Mouse (Mus musculus) lung, embryonic 14.5 days (tissue): ENCODE results near the gene Rnaseh2c. TPM values are rescaled to one million over a fixed set of nuclear protein-coding genes. Genes with fewer than 3 reads are reported as not detected.

Source experiments
- ATAC-seq: fragments of 200-750 bp; cut with Nextera tagmentation; 2 replicates; pipeline ENCODE4 v1.8.0; 2017; ENCODE audit warnings: mild to moderate bottlenecking, moderate TSS enrichment, moderate library complexity; ENCODE audit not compliant: insufficient read depth
- DNase-seq: peaks from one replicate; pipeline ENCODE4 v3.0.0-alpha.2; 2015
- H3K27ac ChIP-seq: fragments of 300-500 bp; sonication (generic); 2 replicates; pipeline ENCODE4 v1.5.1; 2014; ENCODE audit warnings: low read depth, mild to moderate bottlenecking, moderate library complexity
- H3K27me3 ChIP-seq: fragments of 300-500 bp; sonication (generic); 2 replicates; pipeline ENCODE4 v1.6.1; 2014; ENCODE audit warnings: low read length, control low read depth; ENCODE audit not compliant: insufficient read depth
- H3K36me3 ChIP-seq: fragments of 300-500 bp; sonication (generic); 2 replicates; pipeline ENCODE4 v1.6.1; 2014; ENCODE audit warnings: control low read depth; ENCODE audit not compliant: insufficient read depth
- H3K4me1 ChIP-seq: fragments of 300-500 bp; sonication (generic); 2 replicates; pipeline ENCODE4 v1.6.1; 2014; ENCODE audit warnings: antibody characterized with exemption, control low read depth; ENCODE audit not compliant: insufficient read depth
- H3K4me2 ChIP-seq: fragments of 300-500 bp; sonication (generic); 2 replicates; pipeline ENCODE4 v1.6.1; 2014; ENCODE audit warnings: mild to moderate bottlenecking
- H3K4me3 ChIP-seq: fragments of 300-500 bp; sonication (generic); 2 replicates; pipeline ENCODE4 v1.5.1; 2014; ENCODE audit warnings: low read depth, low read length
- H3K9ac ChIP-seq: fragments of 300-500 bp; sonication (generic); 2 replicates; pipeline ENCODE4 v1.6.1; 2014
- H3K9me3 ChIP-seq: fragments of 300-500 bp; sonication (generic); 2 replicates; pipeline ENCODE4 v1.6.1; 2016; ENCODE audit warnings: low read depth, low read length, control low read depth
- CTCF ChIP-seq: IDR thresholded peaks from 2 replicates; pipeline ENCODE4 v1.5.1; 2016; ENCODE audit warnings: antibody characterized with exemption, low read depth
- WGBS: fragments of 180-500 bp; shearing (Covaris S2); extraction: QIAGEN DNeasy Blood & Tissue Kit; methylation state at CpG from one replicate; pipeline ENCODE4 v1.1.7; 2014; 5-methylcytosine and 5-hydroxymethylcytosine counted together
- polyA plus RNA-seq: library from polyadenylated mRNA; unstranded; fragments of >200 nt; fragmentation: Nextera tagmentation; extraction: Ambion mirVana; gene quantifications from 2 replicates; pipeline ENCODE4 v1.2.1, GENCODE M21; 2014

Gene Rnaseh2c
- polyA plus RNA-seq, 1 experiment from 2014 or later, result 145 TPM

DNA sequence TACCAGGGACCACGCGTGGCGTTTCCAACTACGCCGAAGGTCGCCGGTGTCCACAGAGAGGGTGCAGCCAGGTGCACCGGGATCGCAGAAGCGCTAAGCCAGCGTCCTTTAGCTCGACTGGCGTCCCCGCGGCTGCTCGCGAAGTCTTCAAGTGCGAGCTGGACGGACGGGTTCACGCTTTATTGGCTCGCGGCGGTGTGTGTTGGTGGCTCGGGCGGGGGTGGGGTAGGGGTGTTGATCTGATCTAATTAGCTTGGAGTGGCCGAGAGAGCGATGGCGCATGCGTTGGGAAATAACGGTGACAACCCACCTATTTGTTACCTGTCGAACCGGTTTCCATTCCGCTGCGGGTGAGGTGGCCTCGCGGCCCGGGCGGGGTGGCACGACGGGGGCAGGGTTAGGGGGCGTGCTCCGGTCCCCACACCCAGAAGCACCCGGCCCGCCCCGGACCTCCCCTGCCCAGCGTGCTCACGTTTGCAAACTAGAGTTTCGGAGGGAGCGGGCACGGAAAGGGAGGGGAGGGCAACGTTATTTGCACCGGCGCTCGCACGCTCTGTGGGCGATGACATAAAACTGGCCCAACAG lies 41.1 kb upstream of the Rnaseh2c start, which contains the start of gene Ovol1:
TSS of gene Ovol1 (minus strand) at position 190 of the 585 bp plus-strand sequence.
- WGBS, result under 1% methylated on average over 57 of the region's 57 CpGs
- peak; percentile 74 for ATAC-seq
- H3K27me3 ChIP-seq, result peaks cover 77% of the 10 kb centered on the region
- H3K4me3 ChIP-seq, result peak within 1 kb of the TSS; percentile 39
- H3K9me3 ChIP-seq, result no peaks in the 10 kb centered on the region
- H3K4me2 ChIP-seq, result peak within 1 kb of the TSS; percentile 69
- peaks cover 6% of the 10 kb centered on the region for H3K4me1 ChIP-seq
- no peak for TF ChIP-seq CTCF
- H3K9ac ChIP-seq, result peak within 1 kb of the TSS; percentile 33; the same call in 1 of the 2 replicates
- no peaks in the 10 kb centered on the region for H3K36me3 ChIP-seq
- H3K27ac ChIP-seq, result peak within 1 kb of the TSS; percentile 63
- peak; percentile 72 for DNase-seq

- no peaks in the 10 kb centered on the region for H3K9me3 ChIP-seq
- TF ChIP-seq CTCF, result no peak
- DNase-seq (peak; percentile 19), ATAC-seq (no peak)
- WGBS, result 14% methylated on average over 10 of the region's 10 CpGs
- peak overlapping the region; percentile 29; the same call in 1 of the 2 replicates for H3K9ac ChIP-seq
- peaks cover 6% of the 10 kb centered on the region for H3K4me1 ChIP-seq
- peaks cover 72% of the 10 kb centered on the region for H3K27me3 ChIP-seq
- no peaks in the 10 kb centered on the region for H3K36me3 ChIP-seq
- H3K4me2 ChIP-seq, result peak overlapping the region; percentile 69
- peak overlapping the region; percentile 39 for H3K4me3 ChIP-seq
- peak overlapping the region; percentile 63 for H3K27ac ChIP-seq
Measured at GRCm38 (mm10) chr19:5561252-5561790, 40.4 kb upstream of the Rnaseh2c start.

GRCm38 (mm10) chr19:5561886-5562285 lies 39.8 kb upstream of the Rnaseh2c start:
- Histone ChIP-seq H3K27ac (no peak overlapping the region), H3K4me2 (no peak overlapping the region), H3K4me1 (peaks cover 8% of the 10 kb centered on the region), H3K36me3 (no peaks in the 10 kb centered on the region), H3K9ac (no peak overlapping the region), H3K27me3 (peaks cover 66% of the 10 kb centered on the region), H3K4me3 (no peak overlapping the region), H3K9me3 (no peaks in the 10 kb centered on the region)
- DNase-seq, result no peak
- no peak for ATAC-seq
- TF ChIP-seq CTCF, result no peak
- 46% methylated on average over 3 of the region's 3 CpGs for whole genome bisulfite sequencing

DNA sequence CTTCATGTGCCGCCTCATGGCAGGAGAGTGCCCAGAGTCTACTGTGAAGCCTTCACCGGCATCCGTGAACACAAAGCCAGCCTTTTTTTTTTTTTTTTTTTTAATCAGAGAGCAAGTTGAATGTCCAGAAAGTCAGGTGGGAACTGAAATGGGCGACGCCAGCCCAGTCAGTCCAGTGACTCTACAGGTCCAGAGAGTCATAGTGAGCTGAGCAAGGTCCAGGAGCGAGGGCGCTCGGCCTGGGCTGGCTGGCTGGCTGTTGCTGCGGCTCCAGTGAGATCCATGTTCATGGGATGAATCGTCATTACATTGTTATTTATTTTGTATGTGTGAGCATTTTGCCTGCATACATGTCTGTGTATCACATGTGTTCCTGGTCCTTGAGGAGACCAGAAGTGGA lies 38.9 kb upstream of the Rnaseh2c start:
- Histone ChIP-seq H3K4me1 (peaks cover 10% of the 10 kb centered on the region), H3K36me3 (no peaks in the 10 kb centered on the region), H3K9ac (no peak overlapping the region), H3K4me3 (no peak overlapping the region), H3K9me3 (no peaks in the 10 kb centered on the region), H3K27me3 (peaks cover 59% of the 10 kb centered on the region), H3K4me2 (no peak overlapping the region), H3K27ac (no peak overlapping the region)
- DNase-seq (no peak), ATAC-seq (no peak)
- 88% methylated on average over 10 of the region's 10 CpGs for WGBS
- no peak for TF ChIP-seq CTCF

GRCm38 (mm10) chr19:5566316-5566715 lies 35.4 kb upstream of the Rnaseh2c start:
- no peak overlapping the region for H3K27ac ChIP-seq
- no peak for TF ChIP-seq CTCF
- H3K4me2 ChIP-seq, result 0 out of 2 replicates have a peak overlapping the region, but pooled peaks have one; percentile 95
- H3K27me3 ChIP-seq, result peaks cover 23% of the 10 kb centered on the region
- H3K9ac ChIP-seq, result no peak overlapping the region
- no peaks in the 10 kb centered on the region for H3K9me3 ChIP-seq
- ATAC-seq (no peak), DNase-seq (no peak)
- H3K4me1 ChIP-seq, result peaks cover 4% of the 10 kb centered on the region
- peaks cover 14% of the 10 kb centered on the region; the same call in 1 of the 2 replicates for H3K36me3 ChIP-seq
- 56% methylated on average over 5 of the region's 5 CpGs for WGBS
- no peak overlapping the region for H3K4me3 ChIP-seq

- H3K9me3 ChIP-seq, result no peaks in the 10 kb centered on the region
- peak; percentile 18 for ATAC-seq
- no peak for DNase-seq
- WGBS, result 2% methylated on average over 26 of the region's 26 CpGs
- H3K36me3 ChIP-seq, result peaks cover 14% of the 10 kb centered on the region; the same call in 1 of the 2 replicates
- H3K27ac ChIP-seq, result peak overlapping the region; percentile 89; the same call in 1 of the 2 replicates
- peaks cover 15% of the 10 kb centered on the region; the same call in 1 of the 2 replicates for H3K27me3 ChIP-seq
- peak overlapping the region; percentile 71 for H3K4me3 ChIP-seq
- H3K9ac ChIP-seq, result peak overlapping the region; percentile 68
- H3K4me2 ChIP-seq, result peak overlapping the region; percentile 95
- H3K4me1 ChIP-seq, result peaks cover 4% of the 10 kb centered on the region
- no peak for TF ChIP-seq CTCF
Measured at GRCm38 (mm10) chr19:5567180-5567533, 34.5 kb upstream of the Rnaseh2c start.

- Histone ChIP-seq H3K27me3 (peaks cover 10% of the 10 kb centered on the region; the same call in 1 of the 2 replicates), H3K4me3 (peak within 1 kb of the TSS; percentile 71), H3K9me3 (no peaks in the 10 kb centered on the region), H3K27ac (peak within 1 kb of the TSS; percentile 89), H3K4me1 (peaks cover 4% of the 10 kb centered on the region), H3K36me3 (peaks cover 14% of the 10 kb centered on the region; the same call in 1 of the 2 replicates), H3K4me2 (peak within 1 kb of the TSS; percentile 95), H3K9ac (peak within 1 kb of the TSS; percentile 68)
- ATAC-seq (peak; percentile 89), DNase-seq (peak; percentile 91)
- WGBS, result under 1% methylated on average over 100 of the region's 102 CpGs
- TF ChIP-seq CTCF, result peak; percentile 95
Measured at GRCm38 (mm10) chr19:5567534-5568469, 33.9 kb upstream of the Rnaseh2c start, which contains the start of gene Ap5b1. TSS of gene Ap5b1 (plus strand) at chr19:5568025.
